Mouse (Mus musculus): ENCODE measurements around the gene Cryab.

GRCm38 (mm10) chr9:50797641-50798040 is 46.5 kb downstream of the Cryab start:
- TF ChIP-seq ZC3H11A (IDR thresholded peaks at IDR 0.05; ENCODE audit: borderline replicate concordance, low read depth, low read length) (no peak), ZNF384 (IDR thresholded peaks at IDR 0.05; ENCODE audit: low read depth, low read length) (no peak), CHD2 (IDR thresholded peaks at IDR 0.05; ENCODE audit: low read depth, low read length) (no peak), HCFC1 (IDR thresholded peaks at IDR 0.05; ENCODE audit: borderline replicate concordance, insufficient read depth, low read length) (no peak)
